Mouse (Mus musculus) CH12.LX (cell line): ENCODE measurements around the gene Amotl2.

Experiments
- JUND ChIP-seq: conservative IDR thresholded peaks from 2 replicates; pipeline ENCODE4 v1.6.1; 2011; ENCODE audit warnings: low read depth, low read length, improper control_type of control experiment
- RCOR1 ChIP-seq: conservative IDR thresholded peaks from 2 replicates; pipeline ENCODE4 v1.6.1; 2012; ENCODE audit warnings: low read depth, mild to moderate bottlenecking, inconsistent platforms, low read length, improper control_type of control experiment
- UBTF ChIP-seq: IDR thresholded peaks from 2 replicates; pipeline ENCODE4 v1.6.1; 2012; ENCODE audit warnings: low read depth, mild to moderate bottlenecking, inconsistent platforms, low read length, improper control_type of control experiment, moderate library complexity

- TF ChIP-seq JUND, result no peak
- no peak for TF ChIP-seq UBTF
- no peak for TF ChIP-seq RCOR1
These were observed 2.2 kb downstream of the Amotl2 start for GRCm38 (mm10) chr9:102718676-102719075.
